11 mouse cellular contexts compared by ENCODE assay signal in the genomic region with DNA sequence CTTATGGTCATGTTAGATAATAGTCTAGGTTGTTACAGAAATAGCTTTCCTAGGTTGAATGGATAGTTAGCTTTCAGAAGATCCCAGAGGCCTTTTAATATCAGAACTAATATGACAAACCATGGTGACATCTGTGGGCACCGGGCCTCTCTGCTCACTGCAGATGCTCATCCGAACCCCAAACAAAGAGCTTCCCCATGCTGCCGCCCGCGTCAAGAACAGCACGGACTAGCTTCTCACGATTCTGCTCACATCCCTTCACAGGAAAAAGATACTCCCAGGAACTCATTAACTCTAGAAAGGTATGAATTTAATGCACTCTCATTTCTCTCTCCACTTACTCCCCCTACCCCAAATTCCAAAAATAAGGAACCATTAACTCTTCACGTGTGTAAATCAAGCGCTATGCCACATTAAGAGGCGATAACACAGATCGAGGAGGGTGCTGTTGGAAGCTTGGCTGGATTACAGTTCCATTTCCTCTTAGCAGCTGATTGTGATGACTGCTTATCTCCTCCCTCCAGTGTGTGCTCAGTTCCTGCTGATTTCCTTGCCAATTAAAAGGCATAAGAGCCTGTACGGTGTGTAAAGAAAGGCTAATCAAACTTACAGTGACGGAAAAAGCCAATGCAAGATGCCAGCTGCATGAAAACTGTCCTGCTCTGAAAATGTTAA.
DNase-seq lines count a peak whose midpoint lies in the region; ATAC-seq and TF ChIP-seq lines count a peak whose summit lies in the region.
"Had no signal": no experiment of that assay in that cellular context is flagged by ENCODE, and none has a peak within 500 bp of the region (broad histone marks: within the 10 kb centered on the region; RNA-seq: fewer than 3 reads in every experiment).

No protein-coding gene starts in this region.

- DNase-seq in forebrain, embryonic 11.5 days (ENCODE audit: low spot score) = no peak
- peak; percentile 10 for DNase-seq in retina, postnatal 1 day
- no peak for DNase-seq in retina, embryonic 14.5 days (ENCODE audit: low spot score)
- DNase-seq in liver, postnatal 0 days = no peak
- peak; percentile 22 for DNase-seq in stomach, postnatal 0 days (ENCODE audit: low spot score)
- no peak for DNase-seq in testis, postnatal 10 days (ENCODE audit: low spot score)
- DNase-seq in ovary, adult 18-20 months (ENCODE audit: low spot score) = no peak
- DNase-seq: adrenal gland, adult 2 months; B cell, adult 2 months had no signal

- H3K36me3 ChIP-seq in forebrain, embryonic 12.5 days (replicated peaks) = no peaks in the 10 kb centered on the region
- no peaks in the 10 kb centered on the region for H3K36me3 ChIP-seq in forebrain, embryonic 11.5 days (ENCODE audit: control insufficient read depth, insufficient read depth, low read length)
- no peaks in the 10 kb centered on the region for H3K36me3 ChIP-seq in liver, postnatal 0 days (replicated peaks; ENCODE audit: insufficient read depth, low read length)
- no peaks in the 10 kb centered on the region for H3K36me3 ChIP-seq in stomach, postnatal 0 days (ENCODE audit: control insufficient read depth, insufficient read depth, low read length)
- H3K36me3 ChIP-seq: limb, embryonic 15.5 days had no signal

- H3K9me3 ChIP-seq in forebrain, embryonic 12.5 days = no peaks in the 10 kb centered on the region
- H3K9me3 ChIP-seq in forebrain, embryonic 11.5 days (ENCODE audit: control insufficient read depth, low read length) = no peaks in the 10 kb centered on the region
- no peaks in the 10 kb centered on the region for H3K9me3 ChIP-seq in liver, postnatal 0 days (ENCODE audit: low read length)
- no peaks in the 10 kb centered on the region for H3K9me3 ChIP-seq in stomach, postnatal 0 days (ENCODE audit: control insufficient read depth, low read length)
- H3K9me3 ChIP-seq: limb, embryonic 15.5 days had no signal

- no peak overlapping the region for H3K9ac ChIP-seq in forebrain, embryonic 12.5 days
- no peak overlapping the region for H3K9ac ChIP-seq in forebrain, embryonic 11.5 days (ENCODE audit: low read length)
- H3K9ac ChIP-seq in liver, postnatal 0 days (replicated peaks) = no peak overlapping the region
- no peak overlapping the region for H3K9ac ChIP-seq in stomach, postnatal 0 days (ENCODE audit: low read length)
- H3K9ac ChIP-seq: limb, embryonic 15.5 days had no signal

- no peak overlapping the region for H3K4me2 ChIP-seq in forebrain, embryonic 12.5 days
- no peak overlapping the region for H3K4me2 ChIP-seq in forebrain, embryonic 11.5 days (ENCODE audit: low read depth, low read length, severe bottlenecking)
- no peak overlapping the region for H3K4me2 ChIP-seq in liver, postnatal 0 days (ENCODE audit: low read depth, low read length)
- no peak overlapping the region for H3K4me2 ChIP-seq in stomach, postnatal 0 days (replicated peaks; ENCODE audit: low read depth)
- H3K4me2 ChIP-seq: limb, embryonic 15.5 days had no signal

- H3K4me1 ChIP-seq in forebrain, embryonic 12.5 days = no peaks in the 10 kb centered on the region
- H3K4me1 ChIP-seq in forebrain, embryonic 11.5 days (replicated peaks; ENCODE audit: control insufficient read depth, insufficient read depth, low read length) = no peaks in the 10 kb centered on the region
- no peaks in the 10 kb centered on the region for H3K4me1 ChIP-seq in liver, postnatal 0 days (ENCODE audit: insufficient read depth)
- H3K4me1 ChIP-seq in stomach, postnatal 0 days (replicated peaks; ENCODE audit: control insufficient read depth, insufficient read depth) = no peaks in the 10 kb centered on the region

- H3K27me3 ChIP-seq in forebrain, embryonic 12.5 days = no peaks in the 10 kb centered on the region
- no peaks in the 10 kb centered on the region for H3K27me3 ChIP-seq in forebrain, embryonic 11.5 days (ENCODE audit: control insufficient read depth, insufficient read depth, low read length)
- H3K27me3 ChIP-seq in liver, postnatal 0 days (ENCODE audit: insufficient read depth, low read length) = no peaks in the 10 kb centered on the region
- no peaks in the 10 kb centered on the region for H3K27me3 ChIP-seq in stomach, postnatal 0 days (ENCODE audit: control insufficient read depth, insufficient read depth, low read length)
- H3K27me3 ChIP-seq: limb, embryonic 15.5 days had no signal

- 67% methylated on average over 13 of the region's 13 CpGs for WGBS in forebrain, embryonic 12.5 days
- 82% methylated on average over 13 of the region's 13 CpGs for WGBS in forebrain, embryonic 11.5 days
- whole genome bisulfite sequencing in liver, postnatal 0 days (ENCODE audit: insufficient replicate concordance) = 36% methylated on average over 13 of the region's 13 CpGs
- WGBS in stomach, postnatal 0 days = 57% methylated on average over 13 of the region's 13 CpGs

- peak; percentile 73 for TF ChIP-seq EP300 in liver, postnatal 0 days (IDR thresholded peaks at IDR 0.05; ENCODE audit: low read depth)
- no peak for TF ChIP-seq EP300 in stomach, postnatal 0 days (optimal IDR thresholded peaks at IDR 0.05)

- peak; percentile 33; the same call in 1 of the 2 replicates for ATAC-seq in forebrain, embryonic 12.5 days (ENCODE audit: low FRiP score)
- ATAC-seq in forebrain, embryonic 11.5 days (replicated peaks; ENCODE audit: low FRiP score) = no peak
- peak; percentile 56; the same call in 1 of the 2 replicates for ATAC-seq in liver, postnatal 0 days
- ATAC-seq in stomach, postnatal 0 days (ENCODE audit: low FRiP score, low TSS enrichment) = peak; percentile 83

- H3K4me3 ChIP-seq in forebrain, embryonic 12.5 days (replicated peaks) = no peak overlapping the region
- no peak overlapping the region for H3K4me3 ChIP-seq in forebrain, embryonic 11.5 days (ENCODE audit: low read depth, low read length)
- H3K4me3 ChIP-seq in liver, postnatal 0 days (ENCODE audit: low read depth, low read length) = no peak overlapping the region
- H3K4me3 ChIP-seq in stomach, postnatal 0 days (ENCODE audit: low read depth, low read length) = no peak overlapping the region
- H3K4me3 ChIP-seq: limb, embryonic 15.5 days had no signal

- H3K27ac ChIP-seq in forebrain, embryonic 12.5 days = peak overlapping the region; percentile 63
- no peak overlapping the region for H3K27ac ChIP-seq in forebrain, embryonic 11.5 days (ENCODE audit: low read depth, low read length)
- peak overlapping the region; percentile 18; the same call in 1 of the 2 replicates for H3K27ac ChIP-seq in liver, postnatal 0 days (ENCODE audit: low read depth)
- no peak overlapping the region for H3K27ac ChIP-seq in stomach, postnatal 0 days (replicated peaks)
- H3K27ac ChIP-seq: limb, embryonic 15.5 days had no signal

- TF ChIP-seq CTCF in liver, postnatal 0 days (IDR thresholded peaks at IDR 0.05; ENCODE audit: low read depth) = no peak
- TF ChIP-seq CTCF in stomach, postnatal 0 days (IDR thresholded peaks at IDR 0.05; ENCODE audit: low read depth) = no peak

Comparison
In these comparisons a context has a peak if more than half of its experiments do, and no peak if none do; other contexts are left out.
1. H3K27ac ChIP-seq: peak in forebrain, embryonic 12.5 days (single experiment) and liver, postnatal 0 days (single experiment); none in forebrain, embryonic 11.5 days (single experiment) and stomach, postnatal 0 days (single experiment).
2. DNase-seq: peak in retina, postnatal 1 day (single experiment) and stomach, postnatal 0 days (single experiment); none in forebrain, embryonic 11.5 days (single experiment), retina, embryonic 14.5 days (single experiment), liver, postnatal 0 days (single experiment), testis, postnatal 10 days (single experiment) and ovary, adult 18-20 months (single experiment).